Mouse (Mus musculus): ENCODE data around the gene Gm20388.

DNA sequence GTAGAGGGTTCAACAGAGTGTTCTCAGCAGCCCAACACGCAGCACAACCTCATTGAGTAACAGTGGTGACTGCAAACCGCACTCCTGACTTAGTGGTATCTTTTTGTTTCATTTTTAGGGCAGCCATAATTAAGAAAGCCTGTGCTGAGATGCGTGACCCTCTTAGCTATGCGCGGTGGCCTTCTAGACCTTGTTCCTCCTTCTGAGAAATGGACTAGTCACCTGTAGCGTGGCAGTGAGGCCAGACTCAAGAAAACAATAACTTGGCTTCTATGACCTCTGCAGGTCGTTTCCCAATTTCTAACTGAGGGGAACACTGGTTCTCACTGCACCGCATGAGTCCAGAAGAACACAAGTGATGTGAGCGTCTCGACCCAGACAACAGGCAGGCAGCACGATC, 2993.9 kb downstream of the Gm20388 start:
- no peak for TF ChIP-seq CTCF (IDR thresholded peaks at IDR 0.05; ENCODE audit: low read depth, low read length)
- TF ChIP-seq POLR2A (IDR thresholded peaks at IDR 0.05; ENCODE audit: insufficient read depth, low read length) = no peak

All from ES-Bruce4 (cell line).